In genomic region chr11:70917896-70918295, GRCm38 (mm10) we compare ENCODE assay signal across 11 mouse cellular contexts. TPM values are rescaled to one million over a fixed set of nuclear protein-coding genes. Genes with fewer than 3 reads are reported as not detected.
DNase-seq lines count a peak whose midpoint lies in the region.
"Had no signal": no experiment of that assay in that cellular context is flagged by ENCODE, and none has a peak within 500 bp of the region (broad histone marks: within the 10 kb centered on the region; RNA-seq: fewer than 3 reads in every experiment).

No protein-coding gene starts in this region.

- peak; percentile 60 for DNase-seq in heart, adult 11 months
- no peak for DNase-seq in heart, postnatal 14 days
- DNase-seq in 3T3-L1 (ENCODE audit: low read depth, low spot score), result peak; percentile 46
- peak; percentile 86 for DNase-seq in brain, adult 2 months (ENCODE audit: low read depth, low spot score)
- peak; percentile 46 to 61 for DNase-seq in left cerebral cortex, postnatal 14 days (ENCODE audit: low spot score in 2 of 2)
- no peak for DNase-seq in ovary, postnatal 14 days (ENCODE audit: low spot score)
- no peak for DNase-seq in embryo, embryonic 11 days
- DNase-seq in urinary bladder, postnatal 25 days (ENCODE audit: low spot score), result no peak
- DNase-seq: cerebellum, adult 9-11 months; retina, postnatal 1 day; thymus, postnatal 25 days had no signal

- intact Hi-C loops in heart, postnatal 14 days (cut with DNase I), result no loop called here
- intact Hi-C loops in left cerebral cortex, postnatal 14 days (cut with DNase I), result no loop called here

RNA-seq across cellular contexts. Expression of gene Nup88, which starts 51.9 kb away (rescaled TPM):
- 10 to 100 TPM; 46.8 to 49.6 TPM for total RNA-seq in heart, postnatal 14 days (2021)
- total RNA-seq in left cerebral cortex, postnatal 14 days (2021), result 10 to 100 TPM; 52.9 to 55.9 TPM

RNA-seq across cellular contexts. Expression of gene Rpain, which starts 52.1 kb away (rescaled TPM):
- total RNA-seq in heart, postnatal 14 days (2021), result 10 to 100 TPM; 17.4 to 18.1 TPM
- total RNA-seq in left cerebral cortex, postnatal 14 days (2021), result 10 to 100 TPM; 36.8 to 46.5 TPM

Comparison
In these comparisons a context has a peak if more than half of its experiments do, and no peak if none do; other contexts are left out.
1. DNase-seq: peak in heart, adult 11 months (single experiment), 3T3-L1 (single experiment), brain, adult 2 months (single experiment) and left cerebral cortex, postnatal 14 days (2 of 2); none in heart, postnatal 14 days (0 of 2), ovary, postnatal 14 days (single experiment), embryo, embryonic 11 days (single experiment) and urinary bladder, postnatal 25 days (single experiment).